Mouse (Mus musculus): Measurements from ENCODE around the gene Ica1.

DNA sequence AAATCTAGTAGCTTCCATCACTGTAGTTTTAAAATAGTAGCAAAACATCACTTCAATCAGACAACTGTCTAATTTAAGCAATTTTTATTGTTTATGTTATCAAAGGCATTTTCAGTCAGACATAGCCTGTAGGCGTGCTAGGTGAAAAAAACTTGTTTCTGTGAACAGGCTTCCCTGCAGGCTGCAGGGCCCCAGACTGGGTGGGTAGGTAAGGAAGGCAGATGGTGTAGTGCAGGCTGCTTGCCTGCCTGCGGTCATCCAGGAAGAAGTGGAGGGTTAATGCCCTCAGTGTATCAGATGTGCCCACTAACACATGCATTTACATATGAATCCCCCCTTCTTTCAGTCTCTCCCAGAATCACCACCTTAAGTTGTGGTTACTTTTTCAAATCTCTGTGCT is 132.6 kb downstream of the Ica1 start:
- TF ChIP-seq CTCF (IDR thresholded peaks at IDR 0.05; ENCODE audit: borderline replicate concordance, extremely low read depth, insufficient read depth, insufficient read length) (no peak), POLR2A (IDR thresholded peaks at IDR 0.05; ENCODE audit: borderline replicate concordance, extremely low read depth, insufficient read depth, insufficient read length, poor library complexity, severe bottlenecking) (no peak)

All from brain, embryonic 14.5 days (tissue).